Mouse (Mus musculus) myocyte (in vitro differentiated cells): ENCODE data around the gene Hoxd3. TPM values are rescaled to one million over a fixed set of nuclear protein-coding genes. Genes with fewer than 3 reads are reported as not detected.

Experiments
- H3K27me3 ChIP-seq: one replicate; pipeline ENCODE4 v1.6.1; 2011; ENCODE audit not compliant: control insufficient read depth, insufficient read depth, insufficient read length
- H3K36me3 ChIP-seq: one replicate; pipeline ENCODE4 v1.6.1; 2011; ENCODE audit not compliant: control insufficient read depth, insufficient read depth
- H3K4me2 ChIP-seq: one replicate; pipeline ENCODE4 v1.6.1; 2011; ENCODE audit warnings: low read depth, control low read depth
- H3K4me3 ChIP-seq: one replicate; pipeline ENCODE4 v1.5.1; 2011; ENCODE audit warnings: mild to moderate bottlenecking, control low read depth, moderate library complexity
- H3K79me2 ChIP-seq: one replicate; pipeline ENCODE4 v1.6.1; 2011; ENCODE audit not compliant: control insufficient read depth, insufficient read depth
- H3ac ChIP-seq: one replicate; pipeline ENCODE4 v1.6.1; 2011; ENCODE audit not compliant: control insufficient read depth, insufficient read length
- CEBPB ChIP-seq: IDR thresholded peaks from 2 replicates; pipeline ENCODE4 v1.6.1; 2011; ENCODE audit warnings: mild to moderate bottlenecking, moderate library complexity; ENCODE audit not compliant: poor library complexity, insufficient read depth, severe bottlenecking
- E2F4 ChIP-seq: IDR thresholded peaks from one replicate; pipeline ENCODE4 v1.6.1; 2011; ENCODE audit warnings: mild to moderate bottlenecking, control low read depth, moderate library complexity; ENCODE audit not compliant: insufficient read depth
- MAX ChIP-seq: IDR thresholded peaks from one replicate; pipeline ENCODE4 v1.6.1; 2011; ENCODE audit warnings: low read depth, mild to moderate bottlenecking, control low read depth
- MYOD1 ChIP-seq, 3 experiments: IDR thresholded peaks; one replicate each; pipeline ENCODE4 v1.6.1; 2011; ENCODE audit warnings: control low read depth in 2 of 3, low read depth in 2 of 3, mild to moderate bottlenecking in 2 of 3, moderate library complexity in 1 of 3; ENCODE audit not compliant: insufficient read length in 2 of 3, control insufficient read depth in 1 of 3
- MYOG ChIP-seq, 3 experiments: IDR thresholded peaks; one replicate each; pipeline ENCODE4 v1.6.1; 2011; ENCODE audit warnings: control low read depth in 2 of 3, low read depth in 2 of 3, mild to moderate bottlenecking in 2 of 3; ENCODE audit not compliant: insufficient read length in 2 of 3, control insufficient read depth in 1 of 3, insufficient read depth in 1 of 3
- POLR2A ChIP-seq: IDR thresholded peaks from one replicate; pipeline ENCODE4 v1.6.1; 2011; ENCODE audit warnings: low read depth, mild to moderate bottlenecking, control low read depth, moderate library complexity; ENCODE audit not compliant: insufficient read length
- POLR2AphosphoS2 ChIP-seq: IDR thresholded peaks from one replicate; pipeline ENCODE4 v1.6.1; 2011; ENCODE audit warnings: low read depth, control low read depth; ENCODE audit not compliant: insufficient read length
- REST ChIP-seq: IDR thresholded peaks from one replicate; pipeline ENCODE4 v1.6.1; 2011; ENCODE audit warnings: mild to moderate bottlenecking, control low read depth, moderate library complexity; ENCODE audit not compliant: insufficient read depth, insufficient read length
- SRF ChIP-seq: IDR thresholded peaks from one replicate; pipeline ENCODE4 v1.6.1; 2011; ENCODE audit warnings: low read depth; ENCODE audit not compliant: control insufficient read depth, insufficient read length
- TCF12 ChIP-seq: IDR thresholded peaks from one replicate; pipeline ENCODE4 v1.6.1; 2011; ENCODE audit warnings: mild to moderate bottlenecking, control low read depth; ENCODE audit not compliant: poor library complexity, insufficient read depth, severe bottlenecking
- TCF3 ChIP-seq: IDR thresholded peaks from one replicate; pipeline ENCODE4 v1.6.1; 2011; ENCODE audit warnings: low read depth, control low read depth; ENCODE audit not compliant: insufficient read length
- USF1 ChIP-seq: IDR thresholded peaks from one replicate; pipeline ENCODE4 v1.6.1; 2011; ENCODE audit warnings: low read depth, mild to moderate bottlenecking, control low read depth, moderate library complexity
- polyA plus RNA-seq: library from polyadenylated mRNA; unstranded; fragments of >200 nt; fragmentation: generic; extraction: Trizol; gene quantifications from one replicate; pipeline ENCODE4 v1.2.1, GENCODE M21; 2012; ENCODE audit warnings: missing spikeins

Gene Hoxd3
- polyA plus RNA-seq, 1 experiment: not detected

DNA sequence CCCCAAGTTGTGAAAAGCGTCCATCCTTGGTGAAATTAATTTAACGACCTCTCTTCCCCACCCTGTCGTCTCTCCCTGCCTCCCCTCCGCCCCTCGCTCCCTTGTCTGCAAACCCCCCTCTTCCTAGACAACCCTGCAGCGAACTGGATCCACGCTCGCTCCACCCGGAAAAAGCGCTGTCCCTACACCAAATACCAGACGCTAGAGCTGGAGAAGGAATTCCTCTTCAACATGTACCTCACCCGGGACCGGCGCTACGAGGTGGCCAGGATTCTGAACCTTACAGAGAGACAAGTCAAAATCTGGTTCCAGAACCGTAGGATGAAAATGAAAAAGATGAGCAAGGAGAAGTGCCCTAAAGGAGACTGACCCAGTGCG is 12.7 kb upstream of the Hoxd3 start:
- Histone ChIP-seq H3K27me3 (peaks cover 58% of the 10 kb centered on the region), H3ac (no peak overlapping the region), H3K36me3 (no peaks in the 10 kb centered on the region), H3K4me3 (no peak overlapping the region), H3K4me2 (no peak overlapping the region), H3K79me2 (no peaks in the 10 kb centered on the region)
- no peak for TF ChIP-seq USF1
- no peak for TF ChIP-seq E2F4
- TF ChIP-seq CEBPB: no peak
- TF ChIP-seq MYOG (IDR thresholded peaks at IDR 0.05; ENCODE audit: control insufficient read depth in 1 of 3, insufficient read depth in 1 of 3, insufficient read length in 2 of 3, low read depth in 2 of 3): no peak
- TF ChIP-seq POLR2A: no peak
- no peak for TF ChIP-seq MAX
- TF ChIP-seq POLR2AphosphoS2: no peak
- TF ChIP-seq TCF3: no peak
- no peak for TF ChIP-seq MYOD1 (IDR thresholded peaks at IDR 0.05; ENCODE audit: control insufficient read depth in 1 of 3, insufficient read length in 2 of 3, low read depth in 2 of 3)
- TF ChIP-seq REST: no peak
- TF ChIP-seq TCF12: no peak
- TF ChIP-seq SRF: no peak

DNA sequence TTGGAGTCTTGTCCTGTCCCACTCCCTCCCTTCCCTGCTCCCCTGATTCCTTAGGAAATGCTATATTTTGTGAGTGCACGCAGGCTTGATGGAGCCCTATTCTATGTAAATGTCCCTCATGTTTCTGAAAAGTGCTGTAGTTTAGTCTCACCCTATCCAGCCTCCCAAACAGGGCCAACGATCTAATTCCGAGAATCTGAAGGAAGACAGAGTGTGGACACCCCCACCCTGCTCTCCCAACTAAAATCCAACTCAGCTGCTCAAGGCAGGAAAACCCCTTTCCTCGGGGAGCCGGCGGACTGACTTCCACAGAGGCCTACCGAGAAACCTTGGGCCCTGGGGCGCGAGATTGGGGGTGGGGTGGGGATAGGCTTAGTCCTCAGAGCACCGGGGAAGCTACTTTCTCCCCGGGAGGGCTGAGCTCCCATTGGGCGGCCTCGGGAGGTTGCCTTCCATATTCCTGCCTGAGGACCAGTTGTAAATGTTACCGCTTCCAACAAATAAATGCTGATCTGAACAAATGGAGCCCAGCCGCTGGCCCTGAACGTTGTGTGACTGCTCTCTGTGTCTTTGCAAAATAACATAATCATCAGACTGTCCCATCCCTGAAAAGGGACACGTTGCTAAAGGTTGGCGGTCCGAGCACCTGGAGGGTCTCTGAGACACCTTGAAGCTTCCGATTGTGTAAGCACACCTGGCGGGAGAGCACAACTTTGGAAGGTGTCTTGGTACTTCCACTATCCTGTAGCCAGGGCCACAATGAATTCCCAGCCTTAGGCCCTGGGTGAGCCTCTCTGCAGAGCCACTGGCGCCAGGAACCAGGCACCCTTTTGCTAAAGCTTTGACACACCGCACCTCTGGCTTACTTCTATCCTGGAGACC is 11.8 kb upstream of the Hoxd3 start:
- Histone ChIP-seq H3K4me2 (no peak overlapping the region), H3K79me2 (no peaks in the 10 kb centered on the region), H3K4me3 (no peak overlapping the region), H3K36me3 (no peaks in the 10 kb centered on the region), H3ac (no peak overlapping the region), H3K27me3 (peaks cover 63% of the 10 kb centered on the region)
- TF ChIP-seq TCF12 (no peak), USF1 (no peak), MYOG (IDR thresholded peaks at IDR 0.05; ENCODE audit: control insufficient read depth in 1 of 3, insufficient read depth in 1 of 3, insufficient read length in 2 of 3, low read depth in 2 of 3) (no peak), E2F4 (no peak), TCF3 (no peak), POLR2AphosphoS2 (no peak), MYOD1 (IDR thresholded peaks at IDR 0.05; ENCODE audit: control insufficient read depth in 1 of 3, insufficient read length in 2 of 3, low read depth in 2 of 3) (no peak), POLR2A (no peak), REST (no peak)

DNA sequence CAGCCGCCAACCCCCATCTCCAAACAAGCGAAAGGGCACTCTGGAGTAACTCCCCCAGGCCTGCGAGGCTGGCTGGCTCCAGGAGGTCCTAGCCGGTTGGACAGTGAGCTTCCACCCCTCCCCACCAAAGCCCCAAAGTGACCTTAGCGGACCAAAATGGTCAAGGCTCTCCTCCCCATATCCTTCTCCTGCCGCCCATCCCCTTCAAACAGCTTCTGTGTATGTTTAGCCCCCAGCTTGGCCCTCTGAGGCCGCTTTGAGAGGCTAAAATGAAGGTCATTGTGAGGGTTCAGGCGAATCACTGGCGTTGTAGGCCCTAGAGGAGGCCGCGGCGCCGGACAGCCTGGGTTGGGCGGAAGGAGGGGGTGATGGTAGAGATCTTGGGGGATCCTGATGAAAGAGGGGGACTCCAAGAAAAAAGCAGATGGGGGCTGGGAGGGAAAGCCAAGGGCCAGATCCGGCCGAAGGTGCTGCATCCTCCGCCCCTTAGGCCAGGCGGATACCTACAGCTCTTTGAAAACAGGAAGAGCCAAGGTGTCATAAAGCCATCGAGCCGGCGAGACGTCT is 11.1 kb upstream of the Hoxd3 start:
- no peak overlapping the region for H3K4me3 ChIP-seq
- no peaks in the 10 kb centered on the region for H3K36me3 ChIP-seq
- H3K4me2 ChIP-seq: no peak overlapping the region
- TF ChIP-seq SRF (no peak), TCF3 (no peak), MYOG (IDR thresholded peaks at IDR 0.05; ENCODE audit: control insufficient read depth in 1 of 3, insufficient read depth in 1 of 3, insufficient read length in 2 of 3, low read depth in 2 of 3) (no peak), MAX (no peak), REST (no peak), E2F4 (no peak), POLR2A (no peak), USF1 (no peak), TCF12 (no peak), MYOD1 (IDR thresholded peaks at IDR 0.05; ENCODE audit: control insufficient read depth in 1 of 3, insufficient read length in 2 of 3, low read depth in 2 of 3) (no peak), POLR2AphosphoS2 (no peak), CEBPB (no peak)
- peaks cover 67% of the 10 kb centered on the region for H3K27me3 ChIP-seq
- no peaks in the 10 kb centered on the region for H3K79me2 ChIP-seq
- no peak overlapping the region for H3ac ChIP-seq

- Histone ChIP-seq H3ac (no peak overlapping the region), H3K36me3 (no peaks in the 10 kb centered on the region), H3K4me3 (no peak overlapping the region), H3K27me3 (peaks cover 60% of the 10 kb centered on the region), H3K4me2 (peak overlapping the region; percentile 24), H3K79me2 (no peaks in the 10 kb centered on the region)
- no peak for TF ChIP-seq POLR2A
- TF ChIP-seq TCF12: no peak
- TF ChIP-seq MYOD1 (IDR thresholded peaks at IDR 0.05; ENCODE audit: control insufficient read depth in 1 of 3, insufficient read length in 2 of 3, low read depth in 2 of 3): no peak
- no peak for TF ChIP-seq TCF3
- no peak for TF ChIP-seq MAX
- TF ChIP-seq MYOG (IDR thresholded peaks at IDR 0.05; ENCODE audit: control insufficient read depth in 1 of 3, insufficient read depth in 1 of 3, insufficient read length in 2 of 3, low read depth in 2 of 3): no peak
Observed at GRCm38 (mm10) chr2:74701949-74702819, 9.5 kb upstream of the Hoxd3 start.
